Mouse (Mus musculus) cerebellum, adult 2 months (tissue): ENCODE measurements around the gene Ccng1.

ENCODE experiments used
- CTCF ChIP-seq: fragments of 200-500 bp; IDR thresholded peaks from 2 replicates; pipeline ENCODE4 v1.5.1; 2011; ENCODE audit warnings: low read depth, mild to moderate bottlenecking, control low read depth, low read length, moderate library complexity, borderline replicate concordance; ENCODE audit not compliant: insufficient read depth
- POLR2A ChIP-seq: fragments of 200-500 bp; IDR thresholded peaks from 2 replicates; pipeline ENCODE4 v1.6.1; 2011; ENCODE audit warnings: low read length, control low read depth, borderline replicate concordance; ENCODE audit not compliant: insufficient read depth

GRCm38 (mm10) chr11:40754664-40755107 lies 425 bp downstream of the Ccng1 start:
- TF ChIP-seq CTCF (no peak), POLR2A (no peak)
